Mouse (Mus musculus) bone marrow macrophage, adult 2 months (primary cell): ENCODE measurements around the gene Vkorc1l1.

Experiments used
- CTCF ChIP-seq: IDR thresholded peaks from 2 replicates; pipeline ENCODE4 v1.5.1; 2012; ENCODE audit warnings: low read depth, mild to moderate bottlenecking, low read length, moderate library complexity
- POLR2A ChIP-seq: IDR thresholded peaks from 2 replicates; pipeline ENCODE4 v1.6.1; 2012; ENCODE audit warnings: mild to moderate bottlenecking, low read depth, low read length, borderline replicate concordance

- TF ChIP-seq POLR2A, result no peak
- TF ChIP-seq CTCF, result no peak
These were observed 92.1 kb downstream of the Vkorc1l1 start for GRCm38 (mm10) chr5:130033869-130034268.
